Mouse (Mus musculus): Measurements from ENCODE around the gene Ythdc1. TPM values are rescaled to one million over a fixed set of nuclear protein-coding genes. Genes with fewer than 3 reads are reported as not detected.
A peak's percentile ranks its signal among the peaks of the same experiment; 100 is the strongest.

Ythdc1 gene
- polyA plus RNA-seq (2015; fragmentation: Nextera tagmentation; extraction: Ambion mirVana) = 36.8 and 41.7 TPM in 2 replicates

DNA sequence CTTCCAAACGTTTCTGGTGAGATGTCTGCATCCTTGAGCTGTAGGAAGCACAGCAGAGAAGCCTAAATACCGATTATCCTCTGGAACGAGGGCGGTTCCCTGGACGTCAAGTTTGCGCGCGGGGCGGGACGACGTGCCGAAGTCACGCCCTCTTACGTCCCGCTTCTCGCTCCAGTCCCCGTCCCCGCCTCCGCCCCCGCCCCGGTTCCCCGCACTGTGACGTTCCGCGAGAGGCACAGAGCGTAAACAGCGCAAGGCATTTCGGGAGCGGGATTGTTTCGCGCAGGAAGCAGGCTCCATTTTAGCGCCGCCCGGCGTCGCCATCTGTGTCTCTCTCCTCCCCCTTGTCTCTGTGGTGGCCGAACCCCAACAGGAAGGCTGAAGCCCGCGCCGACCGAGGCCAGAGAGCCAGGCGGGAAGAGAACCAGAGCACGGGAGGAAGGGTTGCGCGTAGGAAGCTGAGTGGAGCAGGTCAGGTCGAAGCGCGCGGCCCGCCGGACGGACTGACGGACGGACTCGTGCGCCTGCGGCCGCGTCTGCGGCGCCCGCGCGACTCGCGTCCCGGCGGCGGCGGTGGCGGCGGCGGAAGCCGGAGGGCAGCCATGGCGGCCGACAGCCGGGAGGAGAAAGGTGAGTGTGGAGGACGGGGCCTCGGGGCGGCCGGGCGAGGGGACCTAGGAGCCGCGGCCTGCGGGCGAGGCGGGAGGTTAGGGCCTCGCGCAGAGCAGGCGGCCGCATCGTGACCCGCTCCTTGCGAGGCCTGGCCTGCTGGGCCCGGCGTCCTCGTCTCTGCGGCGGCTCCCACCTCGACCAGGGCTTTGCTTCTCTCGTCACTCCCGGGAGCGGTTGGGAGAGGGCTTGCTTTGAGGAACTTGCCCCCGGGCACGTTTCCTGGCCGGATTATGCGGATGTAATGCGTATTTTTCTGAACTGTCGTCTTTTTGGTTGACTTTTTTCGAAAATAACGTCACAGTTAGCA, at the start of gene Ythdc1:
Ythdc1 (plus strand) TSS at position 260 of the 979 bp plus-strand sequence.
- H3K36me3 ChIP-seq = no peaks in the 10 kb centered on the region
- H3K4me1 ChIP-seq (replicated peaks) = peaks cover 27% of the 10 kb centered on the region
- H3K27ac ChIP-seq (replicated peaks) = peak within 1 kb of the TSS; percentile 99
- no peaks in the 10 kb centered on the region for H3K27me3 ChIP-seq
- ATAC-seq (ENCODE audit: low read depth) = peak; percentile 100
- peak within 1 kb of the TSS; percentile 98 for H3K9ac ChIP-seq
- WGBS = 1% methylated on average over 103 of the region's 111 CpGs
- H3K4me2 ChIP-seq = peak within 1 kb of the TSS; percentile 86
- peak within 1 kb of the TSS; percentile 94 for H3K4me3 ChIP-seq
- H3K9me3 ChIP-seq = no peaks in the 10 kb centered on the region

DNA sequence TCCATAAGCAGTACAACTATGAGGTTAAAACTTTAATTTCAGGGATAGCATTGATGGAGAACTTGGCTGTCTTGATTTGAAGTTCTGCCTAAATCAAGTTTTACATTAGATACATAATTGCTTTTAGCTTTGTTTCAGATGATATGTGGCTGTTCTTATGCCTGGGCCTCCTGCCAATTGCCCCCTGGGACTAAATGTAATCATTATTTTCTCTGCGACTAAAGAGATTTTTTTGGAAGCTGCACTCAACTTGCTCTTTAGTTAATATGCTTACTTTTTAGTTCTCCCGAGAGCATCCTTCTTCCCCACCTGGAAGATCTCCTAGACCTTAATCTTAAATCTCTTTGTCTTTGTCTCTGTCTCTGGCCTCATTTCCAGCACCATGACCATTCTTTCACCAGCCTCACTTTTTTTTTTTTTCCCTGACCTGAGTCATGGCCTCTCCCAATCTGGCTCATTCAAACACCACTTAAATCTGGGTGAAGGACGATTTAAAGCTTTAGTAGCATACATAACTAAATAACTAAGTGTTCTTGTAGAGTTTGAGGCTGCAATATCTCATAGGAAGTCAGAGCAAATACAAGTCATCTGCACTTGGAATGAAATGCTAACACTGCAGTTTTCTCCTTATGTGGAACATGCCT, 34.9 kb upstream of the Ythdc1 start:
- Histone ChIP-seq H3K4me3 (no peak overlapping the region), H3K27ac (replicated peaks) (no peak overlapping the region), H3K36me3 (no peaks in the 10 kb centered on the region), H3K4me1 (replicated peaks) (no peaks in the 10 kb centered on the region), H3K9me3 (no peaks in the 10 kb centered on the region), H3K9ac (no peak overlapping the region), H3K4me2 (no peak overlapping the region), H3K27me3 (no peaks in the 10 kb centered on the region)
- WGBS = 52% methylated on average over 3 of the region's 3 CpGs
- no peak for ATAC-seq (ENCODE audit: low read depth)

DNA sequence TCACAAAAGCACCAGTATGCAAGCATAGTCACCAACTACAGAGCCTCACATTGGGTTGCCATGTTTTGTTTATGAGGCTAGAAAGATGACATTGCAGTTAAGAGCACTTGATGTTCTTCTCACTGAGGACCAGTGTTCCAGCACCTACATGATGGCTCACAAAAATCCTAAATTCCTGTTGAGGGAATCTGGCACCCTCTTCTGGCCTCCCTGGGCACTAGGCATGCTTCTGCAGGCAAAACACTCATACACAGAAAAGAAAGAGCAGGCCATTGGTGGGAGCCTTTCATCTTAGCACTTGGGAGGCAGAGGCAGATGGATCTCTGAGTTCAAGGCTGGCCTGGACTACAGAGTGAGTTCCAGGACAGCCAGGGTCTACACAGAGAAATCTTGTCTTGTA, 33.0 kb upstream of the Ythdc1 start:
- no peak for ATAC-seq (ENCODE audit: low read depth)
- no peaks in the 10 kb centered on the region for H3K9me3 ChIP-seq
- no peak overlapping the region for H3K27ac ChIP-seq (replicated peaks)
- no peaks in the 10 kb centered on the region for H3K36me3 ChIP-seq
- H3K4me3 ChIP-seq = no peak overlapping the region
- H3K27me3 ChIP-seq = no peaks in the 10 kb centered on the region
- H3K4me2 ChIP-seq = no peak overlapping the region
- no peak overlapping the region for H3K9ac ChIP-seq
- no peaks in the 10 kb centered on the region for H3K4me1 ChIP-seq (replicated peaks)

- no peaks in the 10 kb centered on the region for H3K4me1 ChIP-seq (replicated peaks)
- no peak for ATAC-seq (ENCODE audit: low read depth)
- no peak overlapping the region for H3K4me3 ChIP-seq
- no peak overlapping the region for H3K4me2 ChIP-seq
- no peak overlapping the region for H3K9ac ChIP-seq
- H3K9me3 ChIP-seq = no peaks in the 10 kb centered on the region
- H3K27me3 ChIP-seq = no peaks in the 10 kb centered on the region
- 87% methylated on average over 5 of the region's 5 CpGs for WGBS
- no peak overlapping the region for H3K27ac ChIP-seq (replicated peaks)
- H3K36me3 ChIP-seq = no peaks in the 10 kb centered on the region
Measured at GRCm38 (mm10) chr5:86776941-86777340, 27.1 kb upstream of the Ythdc1 start.

- H3K9ac ChIP-seq = no peak overlapping the region
- WGBS = 81% methylated on average over 1 of the region's 1 CpGs
- no peaks in the 10 kb centered on the region for H3K9me3 ChIP-seq
- no peak for ATAC-seq (ENCODE audit: low read depth)
- H3K4me2 ChIP-seq = no peak overlapping the region
- no peaks in the 10 kb centered on the region for H3K4me1 ChIP-seq (replicated peaks)
- no peak overlapping the region for H3K27ac ChIP-seq (replicated peaks)
- H3K27me3 ChIP-seq = no peaks in the 10 kb centered on the region
- H3K36me3 ChIP-seq = no peaks in the 10 kb centered on the region
- no peak overlapping the region for H3K4me3 ChIP-seq
Measured at GRCm38 (mm10) chr5:86778471-86778870, 25.6 kb upstream of the Ythdc1 start.

DNA sequence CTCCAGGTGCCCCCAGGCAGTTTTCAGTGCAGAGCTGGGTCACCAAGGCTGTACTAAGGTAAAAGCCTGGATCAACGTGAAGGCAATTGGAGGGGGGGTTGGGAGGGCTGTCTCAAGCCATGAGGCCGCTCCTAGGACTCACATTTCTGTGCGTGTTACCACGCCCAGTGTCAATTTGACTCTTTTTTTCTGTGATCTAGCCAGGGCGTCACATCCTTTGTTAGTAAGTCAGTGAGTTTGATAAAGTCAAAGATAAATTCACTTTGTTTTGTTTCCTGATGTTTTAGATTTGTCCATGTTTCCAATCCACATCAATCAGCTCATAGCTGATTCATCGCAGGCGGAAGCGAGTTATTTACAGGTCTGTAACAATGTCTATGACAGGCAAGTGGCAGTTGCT, 21.0 kb upstream of the Ythdc1 start:
- 64% methylated on average over 8 of the region's 8 CpGs for WGBS
- H3K36me3 ChIP-seq = no peaks in the 10 kb centered on the region
- no peak overlapping the region for H3K4me2 ChIP-seq
- no peak overlapping the region for H3K27ac ChIP-seq (replicated peaks)
- H3K27me3 ChIP-seq = no peaks in the 10 kb centered on the region
- no peak for ATAC-seq (ENCODE audit: low read depth)
- H3K9ac ChIP-seq = no peak overlapping the region
- H3K9me3 ChIP-seq = no peaks in the 10 kb centered on the region
- no peak overlapping the region for H3K4me3 ChIP-seq
- no peaks in the 10 kb centered on the region for H3K4me1 ChIP-seq (replicated peaks)

GRCm38 (mm10) chr5:86784205-86784604, 19.8 kb upstream of the Ythdc1 start:
- no peak for ATAC-seq (ENCODE audit: low read depth)
- Histone ChIP-seq H3K4me2 (no peak overlapping the region), H3K27me3 (no peaks in the 10 kb centered on the region), H3K4me3 (no peak overlapping the region), H3K9ac (no peak overlapping the region), H3K27ac (replicated peaks) (no peak overlapping the region), H3K4me1 (replicated peaks) (no peaks in the 10 kb centered on the region), H3K9me3 (no peaks in the 10 kb centered on the region), H3K36me3 (no peaks in the 10 kb centered on the region)
- 78% methylated on average over 1 of the region's 1 CpGs for WGBS

GRCm38 (mm10) chr5:86786798-86787197, 17.2 kb upstream of the Ythdc1 start:
- no peak overlapping the region for H3K27ac ChIP-seq (replicated peaks)
- no peaks in the 10 kb centered on the region for H3K9me3 ChIP-seq
- WGBS = 31% methylated on average over 1 of the region's 1 CpGs
- no peak overlapping the region for H3K4me3 ChIP-seq
- ATAC-seq (ENCODE audit: low read depth) = no peak
- H3K4me2 ChIP-seq = no peak overlapping the region
- no peaks in the 10 kb centered on the region for H3K36me3 ChIP-seq
- no peak overlapping the region for H3K9ac ChIP-seq
- no peaks in the 10 kb centered on the region for H3K27me3 ChIP-seq
- no peaks in the 10 kb centered on the region for H3K4me1 ChIP-seq (replicated peaks)

GRCm38 (mm10) chr5:86789954-86790353, 14.1 kb upstream of the Ythdc1 start:
- Histone ChIP-seq H3K9ac (no peak overlapping the region), H3K4me3 (no peak overlapping the region), H3K27ac (replicated peaks) (no peak overlapping the region), H3K27me3 (no peaks in the 10 kb centered on the region), H3K36me3 (no peaks in the 10 kb centered on the region), H3K4me1 (replicated peaks) (no peaks in the 10 kb centered on the region), H3K9me3 (no peaks in the 10 kb centered on the region), H3K4me2 (no peak overlapping the region)
- ATAC-seq (ENCODE audit: low read depth) = no peak
- WGBS = 78% methylated on average over 2 of the region's 2 CpGs

DNA sequence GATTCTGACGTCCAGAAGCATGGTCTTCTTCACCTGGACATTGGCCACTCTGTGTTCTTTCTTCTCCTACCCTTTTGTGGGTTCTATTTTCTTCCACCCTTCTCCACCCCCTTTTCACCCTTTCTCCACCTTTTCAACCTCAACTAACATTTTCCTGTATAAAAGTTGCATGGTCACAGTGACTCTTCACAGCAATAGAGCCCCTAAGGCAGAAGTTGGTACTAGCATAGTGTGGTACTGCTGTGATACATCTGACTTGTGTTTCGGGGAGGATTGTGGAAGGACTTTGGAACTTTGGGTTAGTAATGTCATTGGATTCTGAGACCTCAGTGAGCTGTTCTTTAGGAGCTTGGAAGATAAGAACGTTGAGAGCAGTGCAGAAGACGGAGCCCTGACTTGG, 11.8 kb upstream of the Ythdc1 start:
- Histone ChIP-seq H3K4me1 (replicated peaks) (no peaks in the 10 kb centered on the region), H3K4me2 (no peak overlapping the region), H3K4me3 (no peak overlapping the region), H3K27me3 (no peaks in the 10 kb centered on the region), H3K27ac (replicated peaks) (no peak overlapping the region), H3K36me3 (no peaks in the 10 kb centered on the region), H3K9ac (no peak overlapping the region), H3K9me3 (no peaks in the 10 kb centered on the region)
- 69% methylated on average over 4 of the region's 4 CpGs for WGBS
- ATAC-seq (ENCODE audit: low read depth) = no peak

DNA sequence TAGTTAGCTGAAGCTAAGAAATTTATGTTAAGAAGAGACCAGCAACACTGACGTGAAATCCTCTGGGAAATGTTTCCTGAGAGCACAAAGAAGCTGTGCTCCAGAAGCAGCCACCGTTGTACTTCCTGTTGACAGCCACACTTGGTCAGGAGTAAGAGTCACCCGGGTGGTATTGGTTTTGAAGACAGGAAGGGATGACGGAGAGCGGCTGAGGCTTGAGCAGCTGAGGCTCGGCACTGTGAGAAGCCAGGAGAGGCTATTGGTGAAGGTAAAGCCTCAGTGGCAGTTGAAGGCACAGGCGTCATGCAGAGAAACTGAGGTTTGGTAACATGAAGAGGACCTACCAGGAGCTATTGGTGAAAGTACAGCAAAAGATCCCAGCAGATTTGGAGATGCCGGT, 11.2 kb upstream of the Ythdc1 start:
- Histone ChIP-seq H3K27me3 (no peaks in the 10 kb centered on the region), H3K9ac (no peak overlapping the region), H3K4me3 (no peak overlapping the region), H3K4me2 (no peak overlapping the region), H3K4me1 (replicated peaks) (no peaks in the 10 kb centered on the region), H3K36me3 (no peaks in the 10 kb centered on the region), H3K9me3 (no peaks in the 10 kb centered on the region), H3K27ac (replicated peaks) (no peak overlapping the region)
- 78% methylated on average over 8 of the region's 8 CpGs for WGBS
- no peak for ATAC-seq (ENCODE audit: low read depth)

- Histone ChIP-seq H3K27ac (replicated peaks) (no peak overlapping the region), H3K4me1 (replicated peaks) (no peaks in the 10 kb centered on the region), H3K9ac (no peak overlapping the region), H3K4me3 (no peak overlapping the region), H3K9me3 (no peaks in the 10 kb centered on the region), H3K36me3 (peaks cover 30% of the 10 kb centered on the region), H3K4me2 (no peak overlapping the region), H3K27me3 (no peaks in the 10 kb centered on the region)
- no peak for ATAC-seq (ENCODE audit: low read depth)
- WGBS = 68% methylated on average over 3 of the region's 3 CpGs
Measured at GRCm38 (mm10) chr5:86816795-86817194, 12.8 kb downstream of the Ythdc1 start.
